Mouse (Mus musculus) erythroid progenitor cell, adult 5-6 weeks (primary cell): Measurements from ENCODE around the gene Runx3. TPM values are rescaled to one million over a fixed set of nuclear protein-coding genes. Genes with fewer than 3 reads are reported as not detected.

Experiments
- ATAC-seq: replicated peaks from 2 replicates; pipeline ENCODE4 v1.8.0; 2016; ENCODE audit warnings: moderate number of reproducible peaks, mild to moderate bottlenecking, moderate TSS enrichment, inconsistent platforms; ENCODE audit not compliant: poor library complexity, low FRiP score, severe bottlenecking
- total RNA-seq, 2 experiments: library from RNA; stranded (forward) in 1 of 2; stranded (reverse) in 1 of 2; fragments of 150-400 nt in 1 of 2; fragments of 186-747, 209-891 nt in 1 of 2; gene quantifications; 2 replicates each; pipeline versions ENCODE4 v1.2.3 to v1.2.4; 2015 to 2017; ENCODE audit warnings: low replicate concordance in 2 of 2

Gene Runx3
- total RNA-seq, 2 experiments from 2014 or later, result 5.9 TPM; not detected in 1

DNA sequence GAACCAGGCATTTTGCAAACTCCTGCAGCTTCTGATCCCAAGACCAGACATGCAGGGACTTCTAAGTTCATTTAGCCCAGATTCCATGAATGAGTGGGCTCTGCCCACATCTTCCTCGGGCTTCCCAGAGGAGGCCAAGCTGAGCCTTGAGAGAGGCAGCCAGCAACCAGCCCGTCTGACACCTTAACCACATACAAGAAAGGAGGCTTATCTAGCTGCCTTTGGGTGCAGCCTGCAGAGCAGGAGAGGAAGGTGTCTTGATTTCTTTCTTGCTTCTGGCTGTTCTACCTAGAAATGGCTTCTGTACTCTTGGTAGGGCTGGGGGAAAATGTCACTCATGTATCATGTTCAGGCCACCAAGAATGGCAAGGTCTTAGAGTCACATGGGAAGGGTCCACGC lies 11.8 kb upstream of the Runx3 start:
- ATAC-seq, result no peak

DNA sequence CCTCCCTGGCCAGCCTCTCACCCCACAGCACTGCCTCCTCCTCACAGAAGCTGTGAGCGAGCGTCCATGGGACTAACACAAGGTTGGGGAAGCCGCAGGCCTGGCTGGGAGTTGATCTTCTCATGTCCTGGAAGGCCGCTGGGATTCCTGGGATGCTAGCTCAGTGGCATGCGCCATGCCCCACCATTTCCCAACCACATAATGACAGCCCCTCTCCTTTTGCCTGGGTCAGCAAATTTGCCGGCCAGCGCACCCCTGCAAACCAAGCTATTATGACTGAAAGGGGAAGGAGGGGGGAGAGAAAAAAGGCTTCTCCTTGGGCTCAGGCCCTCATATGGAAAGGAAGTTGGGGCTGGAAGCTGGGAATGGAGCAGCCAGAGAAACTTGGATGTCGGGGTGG lies 6.8 kb upstream of the Runx3 start:
- ATAC-seq, result no peak

DNA sequence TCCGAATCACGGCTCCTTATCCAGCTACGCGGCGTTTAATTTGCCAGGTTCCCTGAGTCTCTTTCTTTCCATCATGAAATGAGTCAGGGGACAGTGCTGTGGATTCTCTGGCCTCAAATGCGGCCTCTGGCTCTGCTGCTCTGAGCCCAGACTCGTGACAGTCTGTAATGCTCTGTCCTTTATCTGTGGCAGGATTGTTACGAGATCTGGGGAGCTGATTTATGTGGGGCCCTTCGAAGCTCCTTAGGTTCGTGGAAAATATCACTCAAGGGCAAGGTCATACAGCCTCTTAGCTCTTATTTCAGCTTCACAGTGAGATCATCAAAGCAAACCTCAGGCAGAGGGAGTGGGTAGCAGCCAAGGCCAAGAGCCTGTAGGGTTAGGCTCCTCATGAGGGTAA lies 6.2 kb upstream of the Runx3 start:
- no peak for ATAC-seq

- no peak for ATAC-seq
Measured at GRCm38 (mm10) chr4:135115426-135116170, 4.9 kb upstream of the Runx3 start.

- no peak for ATAC-seq
Measured at GRCm38 (mm10) chr4:135116391-135116790, 4.1 kb upstream of the Runx3 start.

- no peak for ATAC-seq
Measured at GRCm38 (mm10) chr4:135117846-135118245, 2.6 kb upstream of the Runx3 start.

DNA sequence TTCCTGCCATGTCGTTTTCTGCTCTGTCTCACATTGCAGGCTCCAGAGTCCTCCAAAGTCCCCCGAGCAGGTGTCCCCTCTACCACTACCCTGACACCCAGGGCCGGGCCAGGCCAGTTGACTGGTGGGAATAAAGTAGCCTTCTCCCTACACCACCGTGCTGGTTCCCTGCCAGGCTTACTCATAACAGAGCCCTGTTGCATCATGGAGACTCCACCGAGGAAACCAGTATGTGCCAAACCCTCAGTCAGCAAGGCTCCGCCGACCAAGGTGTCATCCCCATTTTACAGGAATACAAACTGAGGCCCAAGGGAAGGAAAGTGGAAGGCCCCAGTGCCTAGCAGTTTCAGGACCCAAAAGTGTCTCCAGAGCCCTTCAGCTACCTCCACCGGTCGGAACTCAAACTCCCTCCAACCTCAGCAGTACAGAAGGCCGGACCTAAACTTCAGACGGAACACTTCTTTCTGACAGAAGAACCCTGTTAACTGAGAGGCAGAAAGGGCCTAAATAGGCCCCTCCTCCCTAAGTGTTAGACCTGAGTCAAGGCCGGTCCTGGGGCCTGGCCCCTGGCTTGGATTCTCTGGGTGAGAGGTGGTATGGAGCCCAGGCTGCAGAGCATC lies 1.5 kb upstream of the Runx3 start:
- ATAC-seq, result no peak

GRCm38 (mm10) chr4:135123721-135124120 lies 3.3 kb downstream of the Runx3 start:
- no peak for ATAC-seq

- ATAC-seq, result no peak
Measured at GRCm38 (mm10) chr4:135124732-135125131, 4.3 kb downstream of the Runx3 start.

DNA sequence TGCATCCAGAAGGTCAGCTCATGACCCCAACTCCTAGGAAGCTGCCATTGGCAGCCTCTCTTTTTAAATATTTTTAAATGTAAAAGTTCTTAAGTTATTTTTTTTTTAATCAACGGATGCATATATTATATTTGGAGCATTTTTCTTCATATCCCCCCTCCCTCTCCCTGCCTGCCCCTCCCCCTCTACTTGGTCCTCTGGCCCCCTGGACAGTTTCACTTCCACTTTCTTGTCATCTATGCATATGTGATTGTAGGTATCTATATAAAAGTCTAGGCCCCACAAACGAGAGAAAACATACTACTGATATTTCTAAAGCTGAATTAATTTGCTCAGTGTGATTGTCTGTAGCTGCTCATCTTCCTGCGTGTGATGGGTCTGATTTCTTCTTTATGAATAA lies 4.7 kb downstream of the Runx3 start:
- ATAC-seq, result no peak

DNA sequence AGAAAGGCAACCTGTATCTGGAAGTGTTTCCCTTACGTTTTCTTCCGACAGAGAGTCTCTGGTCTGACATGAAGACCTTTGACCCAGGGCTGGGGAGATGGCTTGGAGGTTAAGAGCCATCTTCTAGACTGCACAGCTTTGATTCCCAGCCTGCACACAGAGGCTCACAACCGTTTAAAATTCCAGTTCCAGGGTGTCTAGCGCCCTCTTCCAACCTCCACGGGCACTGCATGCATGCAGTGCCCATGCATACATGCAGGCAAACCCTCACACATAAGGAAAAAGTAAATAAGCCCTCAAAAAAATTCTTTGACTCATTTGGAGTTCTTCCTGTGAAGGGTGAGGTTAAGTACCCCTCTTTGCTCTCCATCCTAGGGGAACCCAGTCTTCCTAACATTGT lies 5.9 kb downstream of the Runx3 start:
- ATAC-seq, result no peak

- no peak for ATAC-seq
Measured at GRCm38 (mm10) chr4:135128841-135129520, 8.5 kb downstream of the Runx3 start.

- ATAC-seq, result no peak
Measured at GRCm38 (mm10) chr4:135130156-135130555, 9.7 kb downstream of the Runx3 start.

DNA sequence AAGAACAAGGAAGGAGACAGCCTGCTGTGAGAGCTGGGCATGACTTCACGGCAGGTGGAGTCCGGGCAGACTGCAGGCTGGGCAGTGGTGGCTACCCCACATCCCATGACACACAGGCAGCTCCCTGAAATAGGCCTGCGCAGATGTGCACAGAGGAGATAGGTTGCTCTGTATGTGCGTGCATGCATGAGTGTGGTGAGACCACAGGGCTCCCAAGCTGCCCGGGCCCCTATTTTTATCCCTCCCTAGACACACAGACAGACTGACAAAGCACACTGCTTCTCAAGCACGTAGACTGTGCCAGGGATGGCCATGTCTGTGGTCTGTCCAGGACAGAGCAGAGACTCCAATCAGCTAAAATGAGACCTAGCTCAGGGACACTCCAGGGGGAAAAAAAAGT lies 10.7 kb downstream of the Runx3 start:
- no peak for ATAC-seq

- ATAC-seq, result no peak
Measured at GRCm38 (mm10) chr4:135132797-135133196, 12.3 kb downstream of the Runx3 start.

DNA sequence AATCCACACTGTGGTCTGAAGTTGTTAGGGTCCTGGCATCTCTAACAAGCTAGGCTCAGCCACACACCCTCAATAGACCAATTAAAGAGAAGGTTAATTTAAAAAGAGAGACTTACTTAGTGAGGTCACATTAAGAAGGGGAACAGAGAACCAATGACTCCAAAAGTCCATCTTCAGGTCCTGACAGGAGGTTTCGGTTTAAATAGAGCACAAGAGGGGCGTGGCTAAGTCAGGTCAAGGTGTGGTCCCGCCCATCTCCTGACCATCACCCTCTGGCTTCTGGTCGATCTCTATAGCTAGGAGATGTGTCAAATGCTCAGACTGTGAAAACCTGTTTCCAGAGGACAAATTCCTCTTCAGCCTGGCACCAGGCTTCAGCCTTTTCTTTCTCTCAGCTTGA lies 13.3 kb downstream of the Runx3 start:
- ATAC-seq, result no peak

- no peak for ATAC-seq
Measured at GRCm38 (mm10) chr4:135135331-135135730, 14.9 kb downstream of the Runx3 start.

DNA sequence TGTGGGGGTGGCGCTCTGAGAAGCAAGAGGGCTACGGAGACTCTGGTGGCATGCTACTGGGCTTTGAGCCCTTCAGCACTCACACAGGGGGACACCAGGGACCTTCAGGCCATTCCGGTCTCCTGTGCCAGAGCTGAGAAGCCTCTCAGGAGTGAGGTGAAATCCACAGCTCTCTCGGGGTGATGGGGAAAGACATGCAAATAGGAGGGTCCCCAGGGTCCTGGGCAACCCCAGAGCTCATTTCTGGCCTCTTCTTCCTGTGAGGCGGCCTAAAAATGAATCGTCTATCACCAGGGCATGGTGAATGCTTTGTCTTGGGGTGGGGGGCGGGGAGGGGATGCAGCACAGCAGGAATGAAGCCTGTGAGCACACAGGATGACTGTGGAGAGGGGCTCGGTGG lies 15.8 kb downstream of the Runx3 start:
- ATAC-seq, result no peak

DNA sequence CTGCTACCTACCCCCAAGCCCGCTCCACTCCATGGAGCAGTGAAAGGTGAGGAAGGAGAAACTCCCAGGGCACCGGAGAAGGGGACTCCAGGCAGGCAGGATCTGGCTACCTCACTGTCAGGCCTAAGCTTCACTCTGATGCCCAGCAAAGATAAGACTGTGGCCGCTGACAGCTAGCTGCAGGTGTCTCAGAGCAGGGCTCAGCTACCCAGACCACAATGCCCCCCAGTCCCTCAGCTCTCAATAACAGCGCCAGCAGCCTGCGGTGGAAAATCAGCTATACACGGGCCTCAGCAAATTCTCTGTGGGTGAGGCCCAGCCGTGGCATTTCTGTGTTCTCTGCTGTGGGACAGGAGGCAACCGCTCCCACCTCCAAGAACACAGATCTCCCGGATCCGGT lies 16.2 kb downstream of the Runx3 start:
- ATAC-seq, result 0 out of 2 replicates have a peak, but pooled peaks have one; percentile 25

GRCm38 (mm10) chr4:135140647-135141515 lies 20.4 kb downstream of the Runx3 start:
- no peak for ATAC-seq
